Mouse (Mus musculus) adrenal gland, postnatal 14 days (tissue): ENCODE results near the gene Slc35b2. TPM values are rescaled to one million over a fixed set of nuclear protein-coding genes. Genes with fewer than 3 reads are reported as not detected.

ENCODE experiments used
- DNase-seq: peaks from one replicate; pipeline ENCODE4 v3.0.0; 2021; ENCODE audit warnings: mixed read lengths
- total RNA-seq: library from RNA; stranded (reverse); gene quantifications from 2 replicates; pipeline ENCODE4 v1.2.3, GENCODE M21; 2021

Gene Slc35b2
- total RNA-seq, 1 experiment from 2014 or later, result 54.8 TPM

- peak; percentile 57 for DNase-seq
These were observed 934 bp downstream of the Slc35b2 start for GRCm38 (mm10) chr17:45564531-45565084.

- no peak for DNase-seq
These were observed 1.4 kb downstream of the Slc35b2 start for GRCm38 (mm10) chr17:45565103-45565502.

- no peak for DNase-seq
These were observed 2.3 kb downstream of the Slc35b2 start for GRCm38 (mm10) chr17:45566031-45566359.

- DNase-seq, result no peak
These were observed 2.9 kb downstream of the Slc35b2 start for GRCm38 (mm10) chr17:45566360-45567161.

- peak; percentile 70 for DNase-seq
These were observed 3.5 kb downstream of the Slc35b2 start for GRCm38 (mm10) chr17:45567162-45567601.

- no peak for DNase-seq
These were observed 5.3 kb downstream of the Slc35b2 start for GRCm38 (mm10) chr17:45568990-45569389.

GRCm38 (mm10) chr17:45569999-45570398 is 6.3 kb downstream of the Slc35b2 start:
- DNase-seq, result no peak

- peak; percentile 89 for DNase-seq
These were observed 8.7 kb downstream of the Slc35b2 start for GRCm38 (mm10) chr17:45572103-45573086.

GRCm38 (mm10) chr17:45573087-45573779 is 9.6 kb downstream of the Slc35b2 start, which contains the start of gene Hsp90ab1:
Gene Hsp90ab1 (minus strand): TSS chr17:45573271.
- DNase-seq, result peak; percentile 99

GRCm38 (mm10) chr17:45573780-45574123 is 10.1 kb downstream of the Slc35b2 start:
- DNase-seq, result peak; percentile 98

GRCm38 (mm10) chr17:45574129-45574761 is 10.6 kb downstream of the Slc35b2 start:
- DNase-seq, result peak; percentile 88

GRCm38 (mm10) chr17:45575123-45575897 is 11.6 kb downstream of the Slc35b2 start:
- peak; percentile 4 for DNase-seq

- DNase-seq, result peak; percentile 9
These were observed 14.6 kb downstream of the Slc35b2 start for GRCm38 (mm10) chr17:45578242-45578641.

- peak; percentile 49 for DNase-seq
These were observed 15.2 kb downstream of the Slc35b2 start for GRCm38 (mm10) chr17:45578843-45579242.

- DNase-seq, result no peak
These were observed 15.9 kb downstream of the Slc35b2 start for GRCm38 (mm10) chr17:45579554-45579953.

- peak; percentile 60 for DNase-seq
These were observed 17.3 kb downstream of the Slc35b2 start for GRCm38 (mm10) chr17:45580958-45581477.

GRCm38 (mm10) chr17:45581567-45581983 is 17.9 kb downstream of the Slc35b2 start:
- DNase-seq, result peak; percentile 84

- no peak for DNase-seq
These were observed 18.5 kb downstream of the Slc35b2 start for GRCm38 (mm10) chr17:45582188-45582587.

- DNase-seq, result no peak
These were observed 19.2 kb downstream of the Slc35b2 start for GRCm38 (mm10) chr17:45582715-45583355.
